Mouse (Mus musculus) cortical plate, adult 2 months (tissue): Measurements from ENCODE around the gene Cfap77. TPM values are rescaled to one million over a fixed set of nuclear protein-coding genes. Genes with fewer than 3 reads are reported as not detected.

Experiments
- H3K27ac ChIP-seq: fragments of 200-500 bp; 2 replicates; pipeline ENCODE4 v1.5.1; 2012; ENCODE audit warnings: low read length, control low read depth, inconsistent platforms; ENCODE audit not compliant: insufficient read depth
- H3K4me1 ChIP-seq: fragments of 200-500 bp; 2 replicates; pipeline ENCODE4 v1.6.1; 2011; ENCODE audit warnings: low read length; ENCODE audit not compliant: control insufficient read depth, insufficient read depth
- H3K4me3 ChIP-seq: fragments of 200-500 bp; 2 replicates; pipeline ENCODE4 v1.5.1; 2011; ENCODE audit warnings: mild to moderate bottlenecking, low read length, control low read depth; ENCODE audit not compliant: insufficient read depth
- CTCF ChIP-seq: fragments of 200-500 bp; IDR thresholded peaks from 2 replicates; pipeline ENCODE4 v1.5.1; 2011; ENCODE audit warnings: mild to moderate bottlenecking, control low read depth, low read length; ENCODE audit not compliant: insufficient read depth; ENCODE audit errors: extremely low read depth
- POLR2A ChIP-seq: fragments of 200-500 bp; IDR thresholded peaks from 2 replicates; pipeline ENCODE4 v1.6.1; 2011; ENCODE audit warnings: mild to moderate bottlenecking, low read length, control low read depth; ENCODE audit not compliant: insufficient read depth; ENCODE audit errors: extremely low read depth
- polyA plus RNA-seq: library from polyadenylated mRNA; depleted of rRNA; stranded (reverse); fragments of >200 nt; gene quantifications from 2 replicates; pipeline ENCODE4 v1.2.3, GENCODE M21; 2012

Cfap77 gene
- polyA plus RNA-seq, 1 experiment, result 0.15 TPM

GRCm38 (mm10) chr2:29052943-29053454 is 1.9 kb downstream of the Cfap77 start:
- Histone ChIP-seq H3K4me3 (no peak overlapping the region), H3K4me1 (no peaks in the 10 kb centered on the region), H3K27ac (no peak overlapping the region)
- TF ChIP-seq CTCF (peak; percentile 46; the same call in 1 of the 2 replicates), POLR2A (no peak)

- Histone ChIP-seq H3K4me1 (no peaks in the 10 kb centered on the region), H3K4me3 (no peak overlapping the region), H3K27ac (no peak overlapping the region)
- no peak for TF ChIP-seq CTCF
- TF ChIP-seq POLR2A, result no peak
These were observed 2.9 kb downstream of the Cfap77 start for GRCm38 (mm10) chr2:29051932-29052331.

- Histone ChIP-seq H3K4me1 (no peaks in the 10 kb centered on the region), H3K4me3 (no peak overlapping the region), H3K27ac (no peak overlapping the region)
- TF ChIP-seq CTCF (no peak), POLR2A (no peak)
These were observed 8.7 kb downstream of the Cfap77 start for GRCm38 (mm10) chr2:29046151-29046550.

GRCm38 (mm10) chr2:29042124-29042523 is 12.7 kb downstream of the Cfap77 start:
- no peaks in the 10 kb centered on the region for H3K4me1 ChIP-seq
- no peak overlapping the region for H3K27ac ChIP-seq
- TF ChIP-seq POLR2A (no peak), CTCF (no peak)
- no peak overlapping the region for H3K4me3 ChIP-seq

GRCm38 (mm10) chr2:29041477-29041768 is 13.4 kb downstream of the Cfap77 start:
- Histone ChIP-seq H3K27ac (no peak overlapping the region), H3K4me3 (no peak overlapping the region), H3K4me1 (no peaks in the 10 kb centered on the region)
- TF ChIP-seq CTCF (no peak), POLR2A (no peak)

- H3K4me1 ChIP-seq, result no peaks in the 10 kb centered on the region
- no peak overlapping the region for H3K27ac ChIP-seq
- H3K4me3 ChIP-seq, result no peak overlapping the region
- no peak for TF ChIP-seq CTCF
- TF ChIP-seq POLR2A, result no peak
These were observed 14.0 kb downstream of the Cfap77 start for GRCm38 (mm10) chr2:29040594-29041476.

GRCm38 (mm10) chr2:29039741-29040140 is 15.1 kb downstream of the Cfap77 start:
- TF ChIP-seq POLR2A, result no peak
- no peak for TF ChIP-seq CTCF
- no peak overlapping the region for H3K4me3 ChIP-seq
- H3K4me1 ChIP-seq, result no peaks in the 10 kb centered on the region
- H3K27ac ChIP-seq, result no peak overlapping the region

- no peaks in the 10 kb centered on the region for H3K4me1 ChIP-seq
- no peak overlapping the region for H3K27ac ChIP-seq
- H3K4me3 ChIP-seq, result no peak overlapping the region
- TF ChIP-seq CTCF, result no peak
- no peak for TF ChIP-seq POLR2A
These were observed 19.2 kb downstream of the Cfap77 start for GRCm38 (mm10) chr2:29035698-29036097.

- H3K4me1 ChIP-seq, result no peaks in the 10 kb centered on the region
- TF ChIP-seq POLR2A (no peak), CTCF (no peak)
- no peak overlapping the region for H3K4me3 ChIP-seq
- H3K27ac ChIP-seq, result no peak overlapping the region
These were observed 20.1 kb downstream of the Cfap77 start for GRCm38 (mm10) chr2:29034542-29035475.
